Mouse (Mus musculus) forebrain, postnatal 0 days (tissue): ENCODE results near the gene Ly6g5b. TPM values are rescaled to one million over a fixed set of nuclear protein-coding genes. Genes with fewer than 3 reads are reported as not detected.

Source experiments
- ATAC-seq: fragments of 200-750 bp; cut with Nextera tagmentation; 2 replicates; pipeline ENCODE4 v1.8.0; 2017; ENCODE audit warnings: mild to moderate bottlenecking, moderate library complexity
- DNase-seq: peaks from one replicate; pipeline ENCODE4 v3.0.0-alpha.2; 2015
- H3K27ac ChIP-seq: fragments of 300-500 bp; sonication (generic); 2 replicates; pipeline ENCODE4 v1.5.1; 2014; ENCODE audit warnings: low read depth, mild to moderate bottlenecking, antibody characterized with exemption, low read length, moderate library complexity, mixed read lengths
- H3K27me3 ChIP-seq: fragments of 300-500 bp; sonication (generic); 2 replicates; pipeline ENCODE4 v1.6.1; 2014; ENCODE audit warnings: mild to moderate bottlenecking, low read length, mixed read lengths; ENCODE audit not compliant: insufficient read depth
- H3K36me3 ChIP-seq: fragments of 300-500 bp; sonication (generic); 2 replicates; pipeline ENCODE4 v1.6.1; 2014; ENCODE audit warnings: mild to moderate bottlenecking, moderate library complexity; ENCODE audit not compliant: insufficient read depth
- H3K4me1 ChIP-seq: fragments of 300-500 bp; sonication (generic); 2 replicates; pipeline ENCODE4 v1.6.1; 2014; ENCODE audit warnings: antibody characterized with exemption; ENCODE audit not compliant: insufficient read depth
- H3K4me2 ChIP-seq: fragments of 300-500 bp; sonication (generic); 2 replicates; pipeline ENCODE4 v1.6.1; 2014; ENCODE audit warnings: low read depth, mild to moderate bottlenecking, moderate library complexity
- H3K4me3 ChIP-seq: fragments of 300-500 bp; sonication (generic); 2 replicates; pipeline ENCODE4 v1.5.1; 2014; ENCODE audit warnings: low read depth, low read length, mixed read lengths
- H3K9ac ChIP-seq: fragments of 300-500 bp; sonication (generic); 2 replicates; pipeline ENCODE4 v1.6.1; 2014; ENCODE audit warnings: mild to moderate bottlenecking
- H3K9me3 ChIP-seq: fragments of 300-500 bp; sonication (generic); 2 replicates; pipeline ENCODE4 v1.6.1; 2016; ENCODE audit warnings: low read length
- CTCF ChIP-seq: sonication (generic); IDR thresholded peaks from 2 replicates; pipeline ENCODE4 v1.5.1; 2016; ENCODE audit warnings: antibody characterized with exemption, control low read depth, low read depth
- WGBS: fragments of 180-500 bp; shearing (Covaris S2); extraction: QIAGEN DNeasy Blood & Tissue Kit; methylation state at CpG from one replicate; pipeline ENCODE4 v1.1.7; 2014; 5-methylcytosine and 5-hydroxymethylcytosine counted together
- polyA plus RNA-seq: library from polyadenylated mRNA; unstranded; fragments of >200 nt; fragmentation: Nextera tagmentation; extraction: Ambion mirVana; gene quantifications from 2 replicates; pipeline ENCODE4 v1.2.1, GENCODE M21; 2015
- total RNA-seq: library from RNA; depleted of rRNA; stranded (reverse); fragments of >200 nt; gene quantifications from 2 replicates; pipeline ENCODE4 v1.2.3, GENCODE M21; 2014

Gene Ly6g5b
- total and polyA plus RNA-seq, 2 experiments from 2014 or later, result 1.1 TPM

DNA sequence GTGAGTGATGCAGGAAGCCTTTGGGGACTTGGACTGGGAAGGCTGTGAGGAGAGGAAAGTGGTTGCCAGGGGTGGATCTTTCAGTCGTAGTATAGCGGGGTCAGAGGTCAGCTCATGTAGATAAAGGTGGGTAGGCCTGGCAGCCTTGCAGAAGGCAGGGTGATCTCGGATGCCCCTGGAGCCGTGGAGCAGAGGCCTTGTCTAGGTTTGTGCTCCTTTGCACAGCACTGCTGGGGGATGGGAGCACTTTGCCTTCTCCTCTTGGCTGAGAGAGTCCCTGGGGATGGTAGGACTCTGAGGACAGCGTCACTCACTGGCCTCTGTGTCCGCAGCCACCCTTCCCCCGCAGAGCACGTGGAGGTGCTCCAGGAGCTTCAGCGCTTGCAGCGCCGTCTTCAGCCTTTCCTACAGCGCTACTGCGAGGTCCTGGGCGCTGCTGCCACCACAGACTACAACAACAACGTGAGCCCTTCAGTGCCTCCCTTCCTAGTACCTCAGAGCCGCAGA is 25.3 kb upstream of the Ly6g5b start:
- Histone ChIP-seq H3K4me2 (no peak overlapping the region), H3K36me3 (peaks cover 73% of the 10 kb centered on the region), H3K9me3 (no peaks in the 10 kb centered on the region), H3K4me3 (no peak overlapping the region), H3K4me1 (peaks cover 7% of the 10 kb centered on the region), H3K27me3 (no peaks in the 10 kb centered on the region), H3K9ac (no peak overlapping the region), H3K27ac (no peak overlapping the region)
- ATAC-seq (no peak), DNase-seq (no peak)
- TF ChIP-seq CTCF, result no peak
- 80% methylated on average over 16 of the region's 16 CpGs for whole genome bisulfite sequencing

DNA sequence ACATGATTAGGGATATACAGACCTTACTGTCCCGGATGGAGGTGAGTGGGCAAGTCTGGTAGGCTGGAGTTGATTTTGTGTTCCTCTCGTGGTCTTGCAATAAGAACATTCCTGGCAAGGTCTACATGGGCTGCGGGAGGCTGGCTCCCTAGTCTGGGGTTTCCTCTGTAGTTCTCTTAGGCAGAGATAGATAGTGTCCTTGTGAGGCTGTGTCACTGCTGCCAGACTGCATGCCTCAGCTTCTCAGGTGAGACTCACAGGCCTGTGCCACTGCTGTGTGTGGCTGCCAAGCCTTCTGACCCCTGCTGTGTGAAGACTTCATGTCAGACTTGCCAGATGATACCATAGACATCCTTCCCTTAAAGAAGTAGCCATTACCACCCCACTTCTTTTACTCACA is 24.0 kb upstream of the Ly6g5b start:
- peaks cover 7% of the 10 kb centered on the region for H3K4me1 ChIP-seq
- DNase-seq (no peak), ATAC-seq (no peak)
- H3K27ac ChIP-seq, result no peak overlapping the region
- H3K9ac ChIP-seq, result no peak overlapping the region
- no peak overlapping the region for H3K4me2 ChIP-seq
- WGBS, result 89% methylated on average over 3 of the region's 3 CpGs
- H3K27me3 ChIP-seq, result no peaks in the 10 kb centered on the region
- no peak for TF ChIP-seq CTCF
- H3K9me3 ChIP-seq, result no peaks in the 10 kb centered on the region
- H3K4me3 ChIP-seq, result no peak overlapping the region
- H3K36me3 ChIP-seq, result peaks cover 60% of the 10 kb centered on the region

DNA sequence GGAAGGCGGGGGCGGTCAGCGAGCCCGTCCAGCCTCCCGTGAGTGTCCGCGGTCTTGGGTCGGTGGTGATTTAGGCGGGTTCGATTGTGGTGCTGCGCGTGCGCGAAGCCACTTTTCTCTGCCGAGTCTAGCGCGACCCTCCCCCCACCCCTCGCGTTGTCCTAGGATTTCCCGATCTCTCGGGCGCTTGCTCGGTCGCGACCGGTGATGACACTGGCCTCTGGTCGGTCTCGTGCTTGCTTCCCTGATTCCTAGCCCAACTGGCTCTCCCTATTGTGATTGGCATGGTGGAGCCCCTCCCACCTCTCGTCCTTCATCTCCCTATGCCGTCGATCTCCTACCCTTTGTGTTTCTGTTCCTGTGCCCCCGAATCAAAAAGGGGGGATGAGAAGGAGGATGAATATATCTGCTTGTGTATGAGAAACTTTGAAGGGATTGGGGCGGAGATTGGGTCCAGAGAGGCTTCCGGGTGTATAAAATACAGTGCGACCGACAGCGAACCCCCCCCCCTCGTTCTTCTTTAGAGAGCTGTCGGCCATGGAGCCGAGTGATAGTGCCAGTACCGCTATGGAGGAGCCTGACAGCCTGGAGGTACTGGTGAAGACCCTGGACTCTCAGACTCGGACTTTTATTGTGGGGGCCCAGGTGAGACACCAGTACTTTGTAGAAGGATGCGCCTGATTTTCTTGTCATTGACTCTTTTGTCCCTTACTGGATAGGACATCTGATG is 20.5 kb upstream of the Ly6g5b start:
- WGBS, result under 1% methylated on average over 43 of the region's 43 CpGs
- Histone ChIP-seq H3K27ac (peak overlapping the region; percentile 90), H3K27me3 (no peaks in the 10 kb centered on the region), H3K36me3 (peaks cover 26% of the 10 kb centered on the region), H3K9ac (peak overlapping the region; percentile 73), H3K4me1 (peaks cover 7% of the 10 kb centered on the region), H3K9me3 (no peaks in the 10 kb centered on the region), H3K4me2 (peak overlapping the region; percentile 83), H3K4me3 (peak overlapping the region; percentile 92)
- no peak for DNase-seq
- TF ChIP-seq CTCF, result no peak
- ATAC-seq, result peak; percentile 58

DNA sequence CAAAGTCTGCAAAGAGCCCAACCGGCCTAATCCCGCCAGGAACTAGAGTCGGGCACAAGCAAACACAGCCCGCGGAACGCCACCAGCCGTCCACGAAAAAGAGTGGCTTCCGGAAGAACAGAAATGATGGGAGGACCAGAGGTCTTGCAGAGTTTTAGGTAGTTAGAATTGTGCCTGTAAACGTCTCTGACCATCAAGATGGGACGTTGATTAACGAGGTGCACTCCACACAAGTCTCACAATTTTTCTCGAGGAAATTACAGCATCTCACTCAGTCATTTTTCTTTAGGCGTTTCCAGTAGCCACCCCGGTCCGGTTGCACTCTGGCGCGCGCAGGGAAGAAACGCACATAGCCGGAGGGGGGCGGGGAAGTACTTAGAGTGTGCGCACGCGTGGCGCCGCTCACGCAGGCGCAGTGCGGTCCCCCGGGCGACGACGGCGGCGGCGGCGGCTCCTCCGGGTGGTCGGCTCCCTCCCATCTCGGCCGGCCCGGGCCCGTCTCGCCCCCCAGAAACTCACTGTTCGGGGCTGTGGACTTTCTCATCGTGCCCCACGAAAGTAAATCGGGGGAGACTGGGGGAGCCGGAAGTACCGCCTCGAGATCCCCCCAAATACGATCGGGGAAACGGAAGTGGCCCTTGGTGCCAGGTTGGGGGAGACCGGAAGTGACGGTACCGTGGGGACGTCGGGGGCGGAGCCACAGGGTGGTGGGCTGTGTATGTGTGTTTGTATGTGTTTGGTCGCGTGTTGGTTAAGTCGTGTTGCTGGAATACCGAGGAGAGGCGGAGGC is 19.8 kb upstream of the Ly6g5b start, which contains the start of gene Bag6:
Bag6 (plus strand) TSS at position 378 of the 790 bp plus-strand sequence.
- DNase-seq (peak; percentile 99), ATAC-seq (peak; percentile 94)
- WGBS, result under 1% methylated on average over 66 of the region's 66 CpGs
- peak within 1 kb of the TSS; percentile 73 for H3K9ac ChIP-seq
- H3K9me3 ChIP-seq, result no peaks in the 10 kb centered on the region
- H3K4me3 ChIP-seq, result peak within 1 kb of the TSS; percentile 92
- H3K4me2 ChIP-seq, result peak within 1 kb of the TSS; percentile 83
- TF ChIP-seq CTCF, result peak; percentile 10; the same call in 1 of the 2 replicates
- H3K4me1 ChIP-seq, result peaks cover 7% of the 10 kb centered on the region
- peaks cover 18% of the 10 kb centered on the region for H3K36me3 ChIP-seq
- H3K27ac ChIP-seq, result peak within 1 kb of the TSS; percentile 90
- no peaks in the 10 kb centered on the region for H3K27me3 ChIP-seq

DNA sequence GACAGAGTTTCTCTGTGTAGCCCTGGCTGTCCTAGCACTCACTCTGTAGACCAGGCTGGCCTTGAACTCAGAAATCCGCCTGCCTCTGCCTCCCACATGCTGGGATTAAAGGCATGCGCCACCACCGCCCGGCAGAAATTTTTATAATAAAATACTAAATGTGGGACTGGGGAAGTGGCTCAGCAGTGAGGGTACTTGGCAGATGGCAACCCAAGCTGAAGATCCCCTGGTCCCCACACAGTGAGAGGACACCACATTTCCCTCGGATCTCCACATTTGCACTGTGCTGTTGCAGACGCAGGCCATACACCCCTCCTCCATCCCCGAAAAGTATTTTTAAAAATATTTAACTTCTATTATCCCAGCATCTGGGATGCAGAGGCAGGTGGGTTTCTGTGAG is 18.3 kb upstream of the Ly6g5b start:
- no peaks in the 10 kb centered on the region for H3K9me3 ChIP-seq

DNA sequence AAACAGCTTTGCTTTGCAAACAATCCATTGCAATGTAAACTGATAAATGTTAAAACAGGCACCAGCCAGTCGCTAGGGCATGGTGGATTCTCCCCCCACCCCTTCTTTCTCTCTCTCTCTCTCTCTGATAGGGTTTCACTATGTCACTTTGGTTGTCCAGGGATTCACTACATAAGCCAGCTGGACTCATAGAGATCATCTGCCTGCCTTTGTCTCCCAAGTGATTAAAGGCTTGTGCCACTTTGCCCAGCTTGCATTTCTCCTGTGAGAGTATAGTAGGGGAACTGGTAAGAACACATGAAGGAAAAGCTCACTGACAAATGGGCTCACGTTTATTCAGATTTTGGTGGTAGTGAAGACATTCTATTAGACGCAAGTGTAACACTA is 16.9 kb upstream of the Ly6g5b start:
- Histone ChIP-seq H3K4me2 (no peak overlapping the region), H3K4me1 (peaks cover 8% of the 10 kb centered on the region), H3K9ac (no peak overlapping the region), H3K36me3 (no peaks in the 10 kb centered on the region), H3K27ac (no peak overlapping the region), H3K4me3 (no peak overlapping the region), H3K9me3 (no peaks in the 10 kb centered on the region), H3K27me3 (no peaks in the 10 kb centered on the region)
- ATAC-seq (no peak), DNase-seq (no peak)
- 74% methylated on average over 3 of the region's 3 CpGs for WGBS
- TF ChIP-seq CTCF, result no peak

More for the DNA sequence above, 18.3 kb upstream of the Ly6g5b start:
- no peak for DNase-seq
- Histone ChIP-seq H3K36me3 (peaks cover 3% of the 10 kb centered on the region; the same call in 1 of the 2 replicates), H3K27me3 (no peaks in the 10 kb centered on the region), H3K27ac (no peak overlapping the region), H3K4me1 (peaks cover 7% of the 10 kb centered on the region), H3K4me2 (no peak overlapping the region), H3K4me3 (no peak overlapping the region), H3K9ac (no peak overlapping the region)
- no peak for TF ChIP-seq CTCF
- 95% methylated on average over 7 of the region's 7 CpGs for WGBS
- ATAC-seq, result no peak
